Mouse (Mus musculus): ENCODE measurements around the gene Ptpn13. TPM values are rescaled to one million over a fixed set of nuclear protein-coding genes. Genes with fewer than 3 reads are reported as not detected.

Gene Ptpn13
- polyA plus RNA-seq, 1 experiment from 2014 or later: 4.8 TPM

DNA sequence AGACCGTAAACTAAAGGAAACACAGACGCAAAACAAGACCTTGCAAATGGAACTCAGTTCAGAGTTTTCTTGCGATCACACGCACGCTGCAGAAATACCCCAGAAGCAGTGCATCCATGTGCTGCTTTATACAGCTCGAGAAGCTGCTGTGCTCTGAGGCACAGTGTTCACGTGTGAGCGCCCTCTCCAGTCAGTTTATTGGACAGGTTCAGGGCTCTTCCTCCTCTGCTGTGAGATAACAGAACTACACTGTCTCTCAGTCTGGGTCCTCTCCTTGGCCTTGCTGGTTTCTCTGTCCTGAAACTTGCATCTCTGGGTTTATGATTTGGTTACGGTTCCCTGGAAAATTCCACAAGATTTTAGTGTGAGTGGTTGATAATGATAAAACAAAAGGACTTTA, 88.2 kb downstream of the Ptpn13 start:
- H3K27me3 ChIP-seq (replicated peaks; ENCODE audit: control insufficient read depth, insufficient read depth, low read length): no peaks in the 10 kb centered on the region
- no peaks in the 10 kb centered on the region for H3K36me3 ChIP-seq (ENCODE audit: control insufficient read depth, insufficient read depth, low read length)
- H3K4me3 ChIP-seq (ENCODE audit: low read depth, low read length): no peak overlapping the region
- H3K9ac ChIP-seq (ENCODE audit: low read length): no peak overlapping the region
- no peak overlapping the region for H3K27ac ChIP-seq (ENCODE audit: low read depth, low read length)
- DNase-seq (ENCODE audit: low spot score): no peak
- H3K9me3 ChIP-seq (replicated peaks; ENCODE audit: control insufficient read depth, low read length): no peaks in the 10 kb centered on the region
- no peaks in the 10 kb centered on the region for H3K4me1 ChIP-seq (ENCODE audit: control insufficient read depth, insufficient read depth, low read length)
- WGBS: 80% methylated on average over 9 of the region's 9 CpGs
- no peak for ATAC-seq
- H3K4me2 ChIP-seq (ENCODE audit: low read length): no peak overlapping the region

DNA sequence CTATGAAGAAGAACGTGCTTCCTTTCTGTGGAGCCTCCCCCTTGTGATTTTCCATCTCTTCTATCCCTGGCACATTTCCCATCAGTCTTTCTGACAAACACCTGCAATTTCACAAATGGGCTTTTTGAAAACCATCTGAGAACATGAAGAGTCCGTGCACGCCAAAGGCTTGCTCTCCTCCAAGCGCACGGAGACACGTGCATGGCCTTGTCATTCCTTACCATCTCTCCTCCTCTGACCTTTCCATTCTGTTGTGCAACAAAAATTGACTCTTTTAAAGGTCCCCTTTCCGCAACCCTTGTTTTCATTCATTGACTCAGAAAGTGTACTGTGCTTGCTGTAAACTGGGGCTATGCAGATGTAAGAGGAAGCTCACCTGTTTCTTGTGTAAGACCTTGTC, 89.4 kb downstream of the Ptpn13 start:
- WGBS: 92% methylated on average over 7 of the region's 7 CpGs
- Histone ChIP-seq H3K4me3 (ENCODE audit: low read depth, low read length) (no peak overlapping the region), H3K4me1 (ENCODE audit: control insufficient read depth, insufficient read depth, low read length) (no peaks in the 10 kb centered on the region), H3K27ac (ENCODE audit: low read depth, low read length) (no peak overlapping the region), H3K36me3 (ENCODE audit: control insufficient read depth, insufficient read depth, low read length) (no peaks in the 10 kb centered on the region), H3K9me3 (replicated peaks; ENCODE audit: control insufficient read depth, low read length) (no peaks in the 10 kb centered on the region), H3K9ac (ENCODE audit: low read length) (no peak overlapping the region), H3K4me2 (ENCODE audit: low read length) (no peak overlapping the region), H3K27me3 (replicated peaks; ENCODE audit: control insufficient read depth, insufficient read depth, low read length) (no peaks in the 10 kb centered on the region)
- DNase-seq (ENCODE audit: low spot score): no peak
- ATAC-seq: no peak

DNA sequence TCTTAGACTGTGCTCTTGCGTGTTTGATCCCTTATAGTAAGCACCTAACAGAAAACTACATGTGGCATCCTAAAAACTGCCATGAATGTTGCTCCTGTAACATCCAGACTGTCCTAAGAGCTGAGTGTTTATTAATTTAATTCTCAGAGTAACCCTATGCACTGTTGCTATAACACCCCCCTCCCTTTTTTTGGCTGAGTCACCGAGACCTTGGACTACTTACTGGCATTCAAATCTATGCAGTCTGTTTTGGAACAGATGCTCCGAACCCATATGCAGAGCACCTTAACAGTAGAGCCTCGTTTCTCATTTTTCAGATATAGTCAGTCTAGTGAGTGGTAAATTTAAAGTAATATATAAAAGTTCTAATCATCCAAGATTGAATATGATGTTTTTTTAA, 90.9 kb downstream of the Ptpn13 start:
- ATAC-seq (peak; percentile 40; the same call in 1 of the 2 replicates), DNase-seq (ENCODE audit: low spot score) (peak; percentile 32)
- WGBS: 71% methylated on average over 4 of the region's 4 CpGs
- no peaks in the 10 kb centered on the region for H3K4me1 ChIP-seq (ENCODE audit: control insufficient read depth, insufficient read depth, low read length)
- no peak overlapping the region for H3K4me2 ChIP-seq (ENCODE audit: low read length)
- H3K27ac ChIP-seq (ENCODE audit: low read depth, low read length): no peak overlapping the region
- no peaks in the 10 kb centered on the region for H3K27me3 ChIP-seq (replicated peaks; ENCODE audit: control insufficient read depth, insufficient read depth, low read length)
- H3K36me3 ChIP-seq (ENCODE audit: control insufficient read depth, insufficient read depth, low read length): no peaks in the 10 kb centered on the region
- H3K9ac ChIP-seq (ENCODE audit: low read length): no peak overlapping the region
- no peak overlapping the region for H3K4me3 ChIP-seq (ENCODE audit: low read depth, low read length)
- H3K9me3 ChIP-seq (replicated peaks; ENCODE audit: control insufficient read depth, low read length): no peaks in the 10 kb centered on the region

DNA sequence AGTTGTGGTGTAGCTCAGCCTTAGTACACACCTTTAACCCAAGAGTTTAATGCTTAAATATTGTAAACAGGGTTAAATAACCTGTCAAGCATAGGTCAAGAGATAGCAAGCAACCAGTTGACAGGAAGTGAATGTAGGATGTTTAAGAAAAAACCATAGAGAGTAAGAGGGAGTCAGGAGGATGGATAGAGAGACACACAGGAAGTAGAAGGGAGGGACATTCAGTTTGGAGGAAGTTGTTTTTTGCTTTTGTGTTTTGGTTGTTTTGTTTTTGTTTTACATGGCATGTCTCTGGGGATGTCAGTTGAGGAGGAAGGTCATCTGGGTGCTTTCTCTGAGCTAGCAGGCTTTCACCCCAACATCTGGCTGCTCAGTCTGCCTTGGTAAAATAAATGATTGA, 91.6 kb downstream of the Ptpn13 start:
- Histone ChIP-seq H3K27me3 (replicated peaks; ENCODE audit: control insufficient read depth, insufficient read depth, low read length) (no peaks in the 10 kb centered on the region), H3K9me3 (replicated peaks; ENCODE audit: control insufficient read depth, low read length) (no peaks in the 10 kb centered on the region), H3K4me3 (ENCODE audit: low read depth, low read length) (no peak overlapping the region), H3K9ac (ENCODE audit: low read length) (no peak overlapping the region), H3K36me3 (ENCODE audit: control insufficient read depth, insufficient read depth, low read length) (no peaks in the 10 kb centered on the region), H3K27ac (ENCODE audit: low read depth, low read length) (no peak overlapping the region), H3K4me1 (ENCODE audit: control insufficient read depth, insufficient read depth, low read length) (no peaks in the 10 kb centered on the region), H3K4me2 (ENCODE audit: low read length) (no peak overlapping the region)
- ATAC-seq (no peak), DNase-seq (ENCODE audit: low spot score) (no peak)

DNA sequence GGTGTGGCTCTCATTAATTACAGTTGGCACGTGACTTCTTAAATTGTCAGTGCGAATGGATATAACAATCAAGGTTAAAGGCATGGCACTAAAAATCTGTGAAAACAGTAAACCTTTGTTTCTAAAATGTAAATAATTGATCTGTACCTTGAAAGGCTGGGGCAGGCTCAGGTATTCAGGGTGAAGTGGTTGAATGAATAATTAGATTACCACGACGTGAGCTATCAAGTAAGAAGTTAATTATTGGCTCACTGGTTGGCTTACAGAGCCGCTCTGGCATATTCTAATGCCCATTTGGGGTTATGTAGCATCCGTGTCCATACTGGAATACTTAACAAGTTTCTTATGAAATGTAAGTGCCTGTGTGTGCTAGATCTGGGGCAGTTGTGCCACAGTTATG, 92.6 kb downstream of the Ptpn13 start:
- ATAC-seq (no peak), DNase-seq (ENCODE audit: low spot score) (no peak)
- Histone ChIP-seq H3K4me2 (ENCODE audit: low read length) (no peak overlapping the region), H3K4me1 (ENCODE audit: control insufficient read depth, insufficient read depth, low read length) (no peaks in the 10 kb centered on the region), H3K9me3 (replicated peaks; ENCODE audit: control insufficient read depth, low read length) (no peaks in the 10 kb centered on the region), H3K36me3 (ENCODE audit: control insufficient read depth, insufficient read depth, low read length) (no peaks in the 10 kb centered on the region), H3K4me3 (ENCODE audit: low read depth, low read length) (no peak overlapping the region), H3K27ac (ENCODE audit: low read depth, low read length) (no peak overlapping the region), H3K27me3 (replicated peaks; ENCODE audit: control insufficient read depth, insufficient read depth, low read length) (no peaks in the 10 kb centered on the region), H3K9ac (ENCODE audit: low read length) (no peak overlapping the region)
- 45% methylated on average over 6 of the region's 6 CpGs for WGBS

DNA sequence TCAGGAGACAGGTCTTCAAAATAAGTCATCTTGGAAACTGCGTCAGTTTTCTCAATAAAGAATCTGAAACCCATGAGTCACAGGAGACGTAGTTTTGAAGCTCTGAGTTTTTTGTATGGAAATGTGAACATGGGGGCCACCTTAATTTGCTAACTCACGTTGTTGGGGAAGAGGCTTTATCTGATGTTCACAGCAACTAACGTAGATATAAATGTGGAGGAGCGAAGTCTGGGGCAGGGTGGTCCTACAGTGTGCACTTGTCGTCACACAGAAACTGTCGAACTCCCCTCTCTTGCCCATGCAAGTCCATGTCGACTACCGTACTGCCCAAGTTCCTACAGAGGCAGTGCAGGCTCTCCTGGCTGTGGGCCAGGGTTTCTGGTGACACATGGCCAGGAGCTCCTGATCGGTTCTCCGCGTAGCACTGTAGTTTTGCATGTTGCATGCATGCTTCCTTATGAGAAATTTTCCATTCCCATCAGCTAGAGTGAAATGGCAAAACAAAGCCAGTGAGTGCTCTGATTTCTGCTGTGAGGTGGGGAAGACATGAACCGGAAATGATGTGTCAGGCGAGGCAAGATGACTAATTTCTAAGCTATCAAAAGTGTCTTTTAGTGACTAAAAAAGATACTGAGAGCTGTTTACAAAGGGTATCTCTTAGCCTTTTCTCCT, 93.9 kb downstream of the Ptpn13 start:
- H3K27me3 ChIP-seq (replicated peaks; ENCODE audit: control insufficient read depth, insufficient read depth, low read length): no peaks in the 10 kb centered on the region
- H3K4me3 ChIP-seq (ENCODE audit: low read depth, low read length): no peak overlapping the region
- no peaks in the 10 kb centered on the region for H3K9me3 ChIP-seq (replicated peaks; ENCODE audit: control insufficient read depth, low read length)
- no peak overlapping the region for H3K27ac ChIP-seq (ENCODE audit: low read depth, low read length)
- 0 out of 2 replicates have a peak, but pooled peaks cover 3% of the 10 kb centered on the region for H3K36me3 ChIP-seq (ENCODE audit: control insufficient read depth, insufficient read depth, low read length)
- no peaks in the 10 kb centered on the region for H3K4me1 ChIP-seq (ENCODE audit: control insufficient read depth, insufficient read depth, low read length)
- no peak overlapping the region for H3K4me2 ChIP-seq (ENCODE audit: low read length)
- DNase-seq (ENCODE audit: low spot score): peak; percentile 27
- ATAC-seq: no peak
- H3K9ac ChIP-seq (ENCODE audit: low read length): no peak overlapping the region
- WGBS: 82% methylated on average over 14 of the region's 14 CpGs

DNA sequence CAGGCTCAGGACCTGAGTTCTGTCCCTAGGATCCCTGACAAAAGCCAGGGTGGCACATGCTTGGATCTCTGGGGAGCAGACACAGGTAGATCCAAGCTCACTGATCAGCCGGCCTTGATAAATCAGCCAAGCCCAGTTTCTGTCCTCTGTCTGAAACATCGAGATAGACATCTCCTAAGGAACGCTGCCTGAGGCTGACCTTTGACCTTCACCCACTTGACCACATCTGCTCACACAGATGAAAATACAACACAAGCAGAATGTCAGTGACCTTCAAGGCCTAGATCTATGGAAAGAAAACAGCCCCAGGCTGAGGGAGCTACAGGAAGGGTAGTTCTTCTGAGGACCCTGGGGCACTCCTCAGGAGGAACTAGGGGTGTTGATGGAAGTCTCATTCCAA, 97.4 kb downstream of the Ptpn13 start:
- 0 out of 2 replicates have a peak, but pooled peaks cover 5% of the 10 kb centered on the region for H3K36me3 ChIP-seq (ENCODE audit: control insufficient read depth, insufficient read depth, low read length)
- ATAC-seq (no peak), DNase-seq (ENCODE audit: low spot score) (no peak)
- H3K27ac ChIP-seq (ENCODE audit: low read depth, low read length): no peak overlapping the region
- no peaks in the 10 kb centered on the region for H3K9me3 ChIP-seq (replicated peaks; ENCODE audit: control insufficient read depth, low read length)
- no peak overlapping the region for H3K4me2 ChIP-seq (ENCODE audit: low read length)
- no peak overlapping the region for H3K9ac ChIP-seq (ENCODE audit: low read length)
- H3K4me1 ChIP-seq (ENCODE audit: control insufficient read depth, insufficient read depth, low read length): no peaks in the 10 kb centered on the region
- no peak overlapping the region for H3K4me3 ChIP-seq (ENCODE audit: low read depth, low read length)
- 83% methylated on average over 3 of the region's 3 CpGs for WGBS
- no peaks in the 10 kb centered on the region for H3K27me3 ChIP-seq (replicated peaks; ENCODE audit: control insufficient read depth, insufficient read depth, low read length)

DNA sequence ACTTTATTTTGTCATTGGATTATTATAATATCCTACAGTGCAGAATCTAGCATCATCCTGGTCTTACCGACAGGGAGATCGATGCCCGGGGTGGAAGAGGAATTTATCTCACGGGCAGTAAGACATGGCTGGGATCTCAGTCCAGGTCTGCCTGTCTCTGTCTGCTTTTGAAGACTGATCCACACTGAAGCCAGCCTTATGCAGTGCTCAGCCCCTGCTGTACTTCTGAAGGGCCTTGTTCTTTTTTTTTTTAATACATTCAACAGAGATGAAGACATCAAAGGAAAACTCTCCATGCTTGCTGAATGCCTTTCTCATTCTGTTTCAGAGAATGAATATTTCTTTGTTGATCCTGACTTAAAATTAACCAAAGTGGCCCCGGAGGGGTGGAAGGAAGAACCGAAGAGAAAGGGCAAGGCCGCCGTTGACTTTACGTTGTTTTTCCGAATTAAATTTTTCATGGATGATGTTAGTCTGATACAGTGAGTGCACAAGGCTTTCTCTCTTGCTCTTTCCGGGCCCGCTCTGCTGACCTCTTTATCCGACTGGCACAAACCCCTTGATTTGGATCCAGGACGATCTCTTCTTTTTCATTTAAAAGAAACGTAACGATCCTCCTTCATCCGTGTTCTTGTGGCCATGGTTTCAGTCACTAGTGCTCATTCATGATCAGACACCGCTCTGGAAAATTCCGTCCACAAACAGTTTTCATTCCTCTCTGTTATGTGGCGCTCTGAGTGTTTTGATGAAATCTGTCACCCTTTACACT, 101.9 kb downstream of the Ptpn13 start:
- H3K4me3 ChIP-seq (ENCODE audit: low read depth, low read length): no peak overlapping the region
- H3K9ac ChIP-seq (ENCODE audit: low read length): no peak overlapping the region
- ATAC-seq (no peak), DNase-seq (ENCODE audit: low spot score) (no peak)
- H3K36me3 ChIP-seq (ENCODE audit: control insufficient read depth, insufficient read depth, low read length): 0 out of 2 replicates have a peak, but pooled peaks cover 5% of the 10 kb centered on the region
- H3K27me3 ChIP-seq (replicated peaks; ENCODE audit: control insufficient read depth, insufficient read depth, low read length): no peaks in the 10 kb centered on the region
- H3K4me2 ChIP-seq (ENCODE audit: low read length): no peak overlapping the region
- no peaks in the 10 kb centered on the region for H3K4me1 ChIP-seq (ENCODE audit: control insufficient read depth, insufficient read depth, low read length)
- no peaks in the 10 kb centered on the region for H3K9me3 ChIP-seq (replicated peaks; ENCODE audit: control insufficient read depth, low read length)
- 0 out of 2 replicates have a peak overlapping the region, but pooled peaks have one; percentile 29 for H3K27ac ChIP-seq (ENCODE audit: low read depth, low read length)
- 82% methylated on average over 20 of the region's 20 CpGs for WGBS

DNA sequence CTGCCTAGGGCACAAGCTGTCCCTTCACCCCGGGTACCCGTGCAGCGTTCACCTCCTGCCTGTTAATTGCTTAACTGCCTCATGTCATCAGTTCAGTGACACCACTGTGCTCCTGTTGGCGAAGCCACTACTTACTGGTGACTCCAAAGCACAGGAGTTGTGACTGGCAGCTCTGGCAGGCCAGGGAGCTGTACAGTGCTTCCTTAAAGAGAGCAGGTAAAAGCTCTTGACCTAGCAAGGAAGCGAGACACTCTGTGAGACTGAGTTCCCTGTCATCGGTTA, 102.4 kb downstream of the Ptpn13 start:
- H3K36me3 ChIP-seq (ENCODE audit: control insufficient read depth, insufficient read depth, low read length): 0 out of 2 replicates have a peak, but pooled peaks cover 5% of the 10 kb centered on the region
- no peak overlapping the region for H3K4me2 ChIP-seq (ENCODE audit: low read length)
- no peak for ATAC-seq
- no peak overlapping the region for H3K4me3 ChIP-seq (ENCODE audit: low read depth, low read length)
- 75% methylated on average over 6 of the region's 6 CpGs for WGBS
- no peaks in the 10 kb centered on the region for H3K27me3 ChIP-seq (replicated peaks; ENCODE audit: control insufficient read depth, insufficient read depth, low read length)
- no peaks in the 10 kb centered on the region for H3K9me3 ChIP-seq (replicated peaks; ENCODE audit: control insufficient read depth, low read length)
- no peaks in the 10 kb centered on the region for H3K4me1 ChIP-seq (ENCODE audit: control insufficient read depth, insufficient read depth, low read length)
- no peak overlapping the region for H3K9ac ChIP-seq (ENCODE audit: low read length)
- 0 out of 2 replicates have a peak overlapping the region, but pooled peaks have one; percentile 29 for H3K27ac ChIP-seq (ENCODE audit: low read depth, low read length)
- no peak for DNase-seq (ENCODE audit: low spot score)

Data from forebrain, embryonic 14.5 days (tissue).